Mouse (Mus musculus): ENCODE results near the gene Rufy3. TPM values are rescaled to one million over a fixed set of nuclear protein-coding genes. Genes with fewer than 3 reads are reported as not detected.

Rufy3 gene
- polyA plus RNA-seq (2012; fragmentation: generic; extraction: Trizol): 4.9 TPM

DNA sequence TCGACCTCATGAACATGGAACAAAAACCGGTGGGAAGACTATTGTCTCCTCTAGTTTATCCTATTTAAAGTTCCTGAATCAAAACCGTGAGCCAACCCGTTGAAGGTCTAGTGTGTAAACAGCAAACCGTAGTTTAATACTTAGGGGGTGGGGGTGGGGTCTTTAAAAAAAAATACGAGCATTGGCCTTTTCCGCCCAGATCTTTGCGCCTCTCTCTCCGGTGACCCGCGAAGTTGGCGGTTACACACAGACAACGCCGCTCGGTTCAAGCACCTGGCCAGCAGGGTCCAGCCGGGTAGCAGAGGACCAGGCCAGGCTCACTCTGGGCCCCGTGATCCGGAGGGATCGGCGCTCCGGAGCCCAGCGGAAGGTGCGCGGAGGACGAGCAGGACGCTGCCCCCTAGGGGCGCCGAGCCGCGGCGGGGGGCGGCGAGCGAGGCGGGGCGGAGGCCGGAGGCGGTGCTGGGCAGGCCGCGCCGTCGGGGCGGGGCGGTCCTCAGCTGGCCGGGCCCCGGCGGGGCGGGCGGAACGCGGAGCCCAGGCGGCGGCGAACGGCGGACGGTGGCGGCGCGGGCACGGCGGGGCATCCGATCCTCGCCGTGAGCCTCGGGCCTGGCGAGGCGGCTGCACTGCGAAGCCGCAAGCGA is at the start of gene Rufy3:
TSS of gene Rufy3 (plus strand) at position 540 of the 647 bp plus-strand sequence.
- H3K4me2 ChIP-seq (ENCODE audit: low read depth): peak within 1 kb of the TSS; percentile 87
- no peaks in the 10 kb centered on the region for H3K36me3 ChIP-seq (ENCODE audit: control insufficient read depth, insufficient read depth)
- no peaks in the 10 kb centered on the region for H3K27me3 ChIP-seq (ENCODE audit: control insufficient read depth, insufficient read depth, insufficient read length)
- peak within 1 kb of the TSS; percentile 52 for H3K4me3 ChIP-seq
- peak within 1 kb of the TSS; percentile 100 for H3ac ChIP-seq (ENCODE audit: control insufficient read depth, insufficient read length)
- TF ChIP-seq POLR2AphosphoS2 (IDR thresholded peaks at IDR 0.05; ENCODE audit: insufficient read length, low read depth) (peak; percentile 89), POLR2A (IDR thresholded peaks at IDR 0.05; ENCODE audit: insufficient read length, low read depth) (peak; percentile 94), E2F4 (IDR thresholded peaks at IDR 0.05; ENCODE audit: insufficient read depth) (no peak), TCF3 (IDR thresholded peaks at IDR 0.05; ENCODE audit: insufficient read length, low read depth) (peak; percentile 2), TCF12 (IDR thresholded peaks at IDR 0.05; ENCODE audit: insufficient read depth, poor library complexity, severe bottlenecking) (no peak), MYOG (IDR thresholded peaks at IDR 0.05; ENCODE audit: control insufficient read depth in 1 of 3, insufficient read depth in 1 of 3, insufficient read length in 2 of 3, low read depth in 2 of 3) (peak in 1 of 3 experiments; percentile 63), MYOD1 (IDR thresholded peaks at IDR 0.05; ENCODE audit: control insufficient read depth in 1 of 3, insufficient read length in 2 of 3, low read depth in 2 of 3) (peak in 1 of 3 experiments; percentile 24)
- peaks cover 28% of the 10 kb centered on the region for H3K79me2 ChIP-seq (ENCODE audit: control insufficient read depth, insufficient read depth)

DNA sequence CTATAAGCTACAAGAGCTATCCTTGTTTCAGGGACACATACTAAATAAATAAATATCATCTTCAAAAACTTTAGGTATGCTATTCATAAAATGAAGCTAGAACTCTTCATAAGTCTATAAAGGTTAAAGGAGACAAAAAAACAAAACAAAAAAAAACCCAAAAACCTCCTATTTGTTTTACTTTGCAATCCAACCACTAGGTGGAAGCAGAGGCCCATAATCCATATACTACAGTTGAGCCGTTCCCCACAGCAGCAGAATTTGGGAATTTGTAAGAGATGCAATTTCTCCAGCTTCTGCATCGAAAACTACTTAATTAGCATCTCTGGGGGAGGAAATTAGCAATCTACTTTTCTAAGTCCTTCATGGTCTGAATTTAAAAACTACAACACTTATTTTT is 45.6 kb upstream of the Rufy3 start:
- H3ac ChIP-seq (ENCODE audit: control insufficient read depth, insufficient read length): no peak overlapping the region

DNA sequence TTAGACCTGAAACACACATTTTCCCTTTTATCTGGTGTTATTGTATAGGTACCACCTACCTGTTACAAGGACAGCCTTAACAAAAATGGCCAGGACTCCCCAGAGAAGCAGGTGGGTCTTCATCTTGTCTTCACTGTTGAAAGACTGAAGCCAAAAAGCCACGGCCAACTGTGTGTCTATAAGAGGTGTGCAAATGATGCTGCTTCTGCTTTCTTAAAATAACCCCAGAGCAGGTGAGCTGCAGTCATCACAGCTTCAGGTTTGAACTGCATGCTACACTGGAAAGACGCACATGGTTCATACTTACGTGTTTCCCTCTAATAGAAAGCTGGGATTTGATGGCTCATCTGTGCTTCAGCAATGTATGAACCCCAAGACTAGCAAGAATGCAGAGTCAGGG is 37.2 kb upstream of the Rufy3 start, which contains the start of gene Jchain:
TSS of gene Jchain (minus strand) at position 235 of the 400 bp plus-strand sequence.
- H3K79me2 ChIP-seq (ENCODE audit: control insufficient read depth, insufficient read depth): no peaks in the 10 kb centered on the region
- no peaks in the 10 kb centered on the region for H3K36me3 ChIP-seq (ENCODE audit: control insufficient read depth, insufficient read depth)
- H3ac ChIP-seq (ENCODE audit: control insufficient read depth, insufficient read length): no peak within 1 kb of the TSS
- H3K4me3 ChIP-seq: no peak within 1 kb of the TSS
- H3K27me3 ChIP-seq (ENCODE audit: control insufficient read depth, insufficient read depth, insufficient read length): no peaks in the 10 kb centered on the region
- no peak within 1 kb of the TSS for H3K4me2 ChIP-seq (ENCODE audit: low read depth)
- TF ChIP-seq MAX (IDR thresholded peaks at IDR 0.05; ENCODE audit: low read depth): no peak
- TF ChIP-seq E2F4 (IDR thresholded peaks at IDR 0.05; ENCODE audit: insufficient read depth): no peak
- TF ChIP-seq TCF3 (IDR thresholded peaks at IDR 0.05; ENCODE audit: insufficient read length, low read depth): no peak
- no peak for TF ChIP-seq CEBPB (IDR thresholded peaks at IDR 0.05; ENCODE audit: insufficient read depth, poor library complexity, severe bottlenecking)
- TF ChIP-seq MYOD1 (IDR thresholded peaks at IDR 0.05; ENCODE audit: control insufficient read depth in 1 of 3, insufficient read length in 2 of 3, low read depth in 2 of 3): no peak
- TF ChIP-seq SRF (IDR thresholded peaks at IDR 0.05; ENCODE audit: control insufficient read depth, insufficient read length, low read depth): no peak
- TF ChIP-seq USF1 (IDR thresholded peaks at IDR 0.05; ENCODE audit: low read depth): no peak
- no peak for TF ChIP-seq TCF12 (IDR thresholded peaks at IDR 0.05; ENCODE audit: insufficient read depth, poor library complexity, severe bottlenecking)
- TF ChIP-seq MYOG (IDR thresholded peaks at IDR 0.05; ENCODE audit: control insufficient read depth in 1 of 3, insufficient read depth in 1 of 3, insufficient read length in 2 of 3, low read depth in 2 of 3): no peak
- TF ChIP-seq POLR2AphosphoS2 (IDR thresholded peaks at IDR 0.05; ENCODE audit: insufficient read length, low read depth): no peak
- TF ChIP-seq REST (IDR thresholded peaks at IDR 0.05; ENCODE audit: insufficient read depth, insufficient read length): no peak

More for the DNA sequence above, 45.6 kb upstream of the Rufy3 start:
- no peak overlapping the region for H3K4me3 ChIP-seq
- no peaks in the 10 kb centered on the region for H3K36me3 ChIP-seq (ENCODE audit: control insufficient read depth, insufficient read depth)
- peaks cover 9% of the 10 kb centered on the region for H3K27me3 ChIP-seq (ENCODE audit: control insufficient read depth, insufficient read depth, insufficient read length)
- no peak for TF ChIP-seq TCF12 (IDR thresholded peaks at IDR 0.05; ENCODE audit: insufficient read depth, poor library complexity, severe bottlenecking)
- no peak for TF ChIP-seq SRF (IDR thresholded peaks at IDR 0.05; ENCODE audit: control insufficient read depth, insufficient read length, low read depth)
- no peak for TF ChIP-seq TCF3 (IDR thresholded peaks at IDR 0.05; ENCODE audit: insufficient read length, low read depth)
- H3K79me2 ChIP-seq (ENCODE audit: control insufficient read depth, insufficient read depth): no peaks in the 10 kb centered on the region
- H3K4me2 ChIP-seq (ENCODE audit: low read depth): no peak overlapping the region

DNA sequence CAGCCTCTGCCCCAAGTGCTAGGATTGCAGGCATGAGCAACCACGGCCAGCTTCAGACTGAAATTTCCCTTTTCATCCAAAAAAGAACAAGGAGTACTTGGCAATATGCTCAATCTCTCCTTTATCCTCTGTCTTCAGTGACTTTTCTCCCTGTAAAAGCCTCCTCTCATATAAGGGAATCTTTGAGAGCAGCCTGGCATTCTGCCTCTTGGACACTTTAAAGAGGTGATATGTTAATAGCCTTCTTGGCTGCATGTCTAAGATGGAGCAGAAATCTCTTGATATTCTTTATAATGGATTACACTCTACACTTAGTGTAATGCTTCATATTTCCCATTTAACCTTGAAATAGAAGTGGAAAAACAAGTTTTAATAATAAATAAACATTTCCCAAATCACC is 33.9 kb upstream of the Rufy3 start:
- Histone ChIP-seq H3ac (ENCODE audit: control insufficient read depth, insufficient read length) (no peak overlapping the region), H3K4me3 (no peak overlapping the region), H3K4me2 (ENCODE audit: low read depth) (no peak overlapping the region), H3K27me3 (ENCODE audit: control insufficient read depth, insufficient read depth, insufficient read length) (no peaks in the 10 kb centered on the region), H3K36me3 (ENCODE audit: control insufficient read depth, insufficient read depth) (no peaks in the 10 kb centered on the region), H3K79me2 (ENCODE audit: control insufficient read depth, insufficient read depth) (no peaks in the 10 kb centered on the region)
- TF ChIP-seq USF1 (IDR thresholded peaks at IDR 0.05; ENCODE audit: low read depth) (no peak), POLR2A (IDR thresholded peaks at IDR 0.05; ENCODE audit: insufficient read length, low read depth) (no peak), SRF (IDR thresholded peaks at IDR 0.05; ENCODE audit: control insufficient read depth, insufficient read length, low read depth) (no peak), REST (IDR thresholded peaks at IDR 0.05; ENCODE audit: insufficient read depth, insufficient read length) (no peak), TCF12 (IDR thresholded peaks at IDR 0.05; ENCODE audit: insufficient read depth, poor library complexity, severe bottlenecking) (no peak), TCF3 (IDR thresholded peaks at IDR 0.05; ENCODE audit: insufficient read length, low read depth) (no peak), E2F4 (IDR thresholded peaks at IDR 0.05; ENCODE audit: insufficient read depth) (no peak), MAX (IDR thresholded peaks at IDR 0.05; ENCODE audit: low read depth) (no peak), MYOD1 (IDR thresholded peaks at IDR 0.05; ENCODE audit: control insufficient read depth in 1 of 3, insufficient read length in 2 of 3, low read depth in 2 of 3) (no peak), CEBPB (IDR thresholded peaks at IDR 0.05; ENCODE audit: insufficient read depth, poor library complexity, severe bottlenecking) (no peak), MYOG (IDR thresholded peaks at IDR 0.05; ENCODE audit: control insufficient read depth in 1 of 3, insufficient read depth in 1 of 3, insufficient read length in 2 of 3, low read depth in 2 of 3) (no peak), POLR2AphosphoS2 (IDR thresholded peaks at IDR 0.05; ENCODE audit: insufficient read length, low read depth) (no peak)

DNA sequence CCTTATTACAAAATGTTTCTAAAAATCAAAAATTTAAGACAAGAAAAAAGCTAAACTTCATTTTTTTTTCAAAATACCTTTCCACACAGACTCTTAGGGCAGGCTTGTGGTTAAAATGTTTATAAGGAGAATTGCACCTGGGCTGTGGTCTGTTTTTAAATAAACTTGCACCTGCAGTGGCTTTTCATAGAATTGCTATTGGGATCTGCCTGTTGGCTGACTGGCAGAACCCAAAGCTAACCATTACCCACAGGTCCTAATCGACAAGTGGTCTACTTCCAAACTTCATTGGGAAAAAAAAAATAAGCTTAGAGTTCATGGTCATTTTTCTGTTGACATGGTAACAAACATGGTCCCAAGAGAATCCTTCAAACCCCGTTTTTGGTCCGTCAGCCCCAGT is 30.1 kb upstream of the Rufy3 start:
- H3ac ChIP-seq (ENCODE audit: control insufficient read depth, insufficient read length): no peak overlapping the region
- H3K4me2 ChIP-seq (ENCODE audit: low read depth): no peak overlapping the region
- no peak overlapping the region for H3K4me3 ChIP-seq
- H3K79me2 ChIP-seq (ENCODE audit: control insufficient read depth, insufficient read depth): no peaks in the 10 kb centered on the region
- H3K36me3 ChIP-seq (ENCODE audit: control insufficient read depth, insufficient read depth): no peaks in the 10 kb centered on the region
- no peak for TF ChIP-seq POLR2AphosphoS2 (IDR thresholded peaks at IDR 0.05; ENCODE audit: insufficient read length, low read depth)
- TF ChIP-seq REST (IDR thresholded peaks at IDR 0.05; ENCODE audit: insufficient read depth, insufficient read length): no peak
- TF ChIP-seq TCF3 (IDR thresholded peaks at IDR 0.05; ENCODE audit: insufficient read length, low read depth): no peak
- no peak for TF ChIP-seq USF1 (IDR thresholded peaks at IDR 0.05; ENCODE audit: low read depth)
- no peak for TF ChIP-seq POLR2A (IDR thresholded peaks at IDR 0.05; ENCODE audit: insufficient read length, low read depth)
- no peak for TF ChIP-seq SRF (IDR thresholded peaks at IDR 0.05; ENCODE audit: control insufficient read depth, insufficient read length, low read depth)
- no peak for TF ChIP-seq MYOD1 (IDR thresholded peaks at IDR 0.05; ENCODE audit: control insufficient read depth in 1 of 3, insufficient read length in 2 of 3, low read depth in 2 of 3)
- no peaks in the 10 kb centered on the region for H3K27me3 ChIP-seq (ENCODE audit: control insufficient read depth, insufficient read depth, insufficient read length)

Measured in myocyte (in vitro differentiated cells).